Mouse (Mus musculus): Measurements from ENCODE around the gene Slc22a13. TPM values are rescaled to one million over a fixed set of nuclear protein-coding genes. Genes with fewer than 3 reads are reported as not detected.

The Slc22a13 gene
- total RNA-seq, 2 experiments from 2014 or later, result not detected

DNA sequence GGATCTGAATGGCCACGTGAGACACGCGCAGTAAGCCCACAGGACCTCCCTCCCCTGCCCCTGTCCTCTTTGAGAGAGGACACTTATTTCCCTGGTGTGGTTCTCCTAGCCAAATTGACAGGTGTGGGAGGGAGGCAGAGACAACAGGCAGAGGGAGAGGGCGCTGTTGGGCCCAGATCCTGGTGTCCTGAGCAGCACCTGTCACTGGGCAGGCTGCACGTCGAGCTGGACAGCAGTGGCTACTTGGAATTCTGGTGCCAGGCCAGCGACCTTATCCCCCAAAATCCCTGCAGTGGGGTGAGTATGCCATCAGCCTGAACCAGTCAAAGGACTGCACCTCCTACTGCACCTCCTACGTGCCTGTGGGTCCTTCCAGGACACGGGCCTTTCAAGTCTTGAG is 65.5 kb downstream of the Slc22a13 start:
- no peak for DNase-seq (ENCODE audit: extremely low spot score in 1 of 2, low spot score in 1 of 2)

Other genes with a start within 250 kb of the Slc22a13 start
- 1 to 10 TPM; 1.0 to 1.1 TPM for gene Vill, start 156.3 kb downstream of the Slc22a13 start, total RNA-seq (2021)
- 10 to 100 TPM in 1 of 2 experiments, 1 to 10 TPM in 1; 7.8 to 11.4 TPM for gene Plcd1, start 115.6 kb downstream of the Slc22a13 start, total RNA-seq (2021)
- 1 to 10 TPM; 2.1 to 2.4 TPM for gene Dlec1, start 106.6 kb downstream of the Slc22a13 start, total RNA-seq (2021)
- 1 to 10 TPM; 1.4 to 1.5 TPM for gene Acaa1b, start 52.0 kb downstream of the Slc22a13 start, total RNA-seq (2021)
- gene Gm47289, start 49.9 kb downstream of the Slc22a13 start, total RNA-seq (2021), result not detected
- gene Oxsr1, start 113.3 kb upstream of the Slc22a13 start, total RNA-seq (2021), result 10 to 100 TPM; 24.8 to 31.6 TPM
- gene Acaa1a, start 130.6 kb upstream of the Slc22a13 start, total RNA-seq (2021), result 10 to 100 TPM; 71.8 to 72.9 TPM
- 1 to 10 TPM; 6.3 to 7.4 TPM for gene Myd88, start 132.3 kb upstream of the Slc22a13 start, total RNA-seq (2021)
- gene Xylb, start 148.3 kb upstream of the Slc22a13 start, total RNA-seq (2021), result 1 to 10 TPM; 3.3 to 5.0 TPM
- not detected for gene Slc22a14, start 156.5 kb upstream of the Slc22a13 start, total RNA-seq (2021)
- 10 to 100 TPM; 10.5 to 12.2 TPM for gene Acvr2b, start 193.0 kb upstream of the Slc22a13 start, total RNA-seq (2021)
- gene Exog, start 235.8 kb upstream of the Slc22a13 start, total RNA-seq (2021), result 10 to 100 TPM; 18.9 to 21.0 TPM